Mouse (Mus musculus) liver, embryonic 18 days (tissue): Measurements from ENCODE around the gene Lrrc3c. TPM values are rescaled to one million over a fixed set of nuclear protein-coding genes. Genes with fewer than 3 reads are reported as not detected.

Experiments
- polyA plus RNA-seq: library from polyadenylated mRNA; depleted of rRNA; stranded (reverse); fragments of >200 nt; gene quantifications from 2 replicates; pipeline ENCODE4 v1.2.3, GENCODE M21; 2012; rRNA removed

Lrrc3c gene
- not detected in 2 replicates for polyA plus RNA-seq

GRCm38 (mm10) chr11:98597991-98598390 is at the start of gene Lrrc3c:
Lrrc3c (plus strand) TSS chr11:98598291.

GRCm38 (mm10) chr11:98550975-98551828 is 46.9 kb upstream of the Lrrc3c start, which contains the start of gene Zpbp2:
Zpbp2 (plus strand) TSS chr11:98551097.

GRCm38 (mm10) chr11:98586892-98587563 is 11.1 kb upstream of the Lrrc3c start, which contains the start of gene Ormdl3:
Ormdl3 (minus strand) TSS chr11:98587368.

GRCm38 (mm10) chr11:98625611-98626410 is 27.7 kb downstream of the Lrrc3c start, which contains the start of the genes Gm12355 and Gsdma3:
Gm12355 (minus strand) TSS chr11:98625661.
Gsdma3 (plus strand) TSS chr11:98626360.

GRCm38 (mm10) chr11:98646459-98646858 is 48.4 kb downstream of the Lrrc3c start, which contains the start of gene Gsdma2:
Gsdma2 (plus strand) TSS chr11:98646759.

Other genes starting within 250 kb of the Lrrc3c start
- 2.5 and 3.4 TPM in 2 replicates for gene Ppp1r1b, start 249.9 kb upstream of the Lrrc3c start, polyA plus RNA-seq
- gene Stard3, start 239.9 kb upstream of the Lrrc3c start, polyA plus RNA-seq, result 24.3 and 28.8 TPM in 2 replicates
- gene Tcap, start 214.5 kb upstream of the Lrrc3c start, polyA plus RNA-seq, result 0.22 TPM in 1 of 2 replicates, not detected in the other
- 0.08 TPM in 1 of 2 replicates, not detected in the other for gene Pnmt, start 211.8 kb upstream of the Lrrc3c start, polyA plus RNA-seq
- gene Pgap3, start 197.8 kb upstream of the Lrrc3c start, polyA plus RNA-seq, result 3.2 and 3.8 TPM in 2 replicates
- gene Erbb2, start 185.8 kb upstream of the Lrrc3c start, polyA plus RNA-seq, result 1.2 and 1.4 TPM in 2 replicates
- gene Mien1, start 159.3 kb upstream of the Lrrc3c start, polyA plus RNA-seq, result 47.0 and 54.6 TPM in 2 replicates
- 55.0 and 55.3 TPM in 2 replicates for gene Grb7, start 151.9 kb upstream of the Lrrc3c start, polyA plus RNA-seq
- 1.1 TPM in 2 replicates for gene Ikzf3, start 52.3 kb upstream of the Lrrc3c start, polyA plus RNA-seq
- gene Zpbp2, start 47.2 kb upstream of the Lrrc3c start, polyA plus RNA-seq, result 0.30 and 0.43 TPM in 2 replicates
- 27.8 and 29.1 TPM in 2 replicates for gene Ormdl3, start 10.9 kb upstream of the Lrrc3c start, polyA plus RNA-seq
- gene Gm12355, start 27.4 kb downstream of the Lrrc3c start, polyA plus RNA-seq, result 0.07 and 0.10 TPM in 2 replicates
- not detected in 2 replicates for gene Gsdma3, start 28.1 kb downstream of the Lrrc3c start, polyA plus RNA-seq
- not detected in 2 replicates for gene Gsdma2, start 48.5 kb downstream of the Lrrc3c start, polyA plus RNA-seq
- not detected in 2 replicates for gene Gsdma, start 66.1 kb downstream of the Lrrc3c start, polyA plus RNA-seq
- gene Psmd3, start 84.3 kb downstream of the Lrrc3c start, polyA plus RNA-seq, result 62.1 and 63.2 TPM in 2 replicates
- not detected in 2 replicates for gene Csf3, start 103.0 kb downstream of the Lrrc3c start, polyA plus RNA-seq
- 17.2 and 18.6 TPM in 2 replicates for gene Med24, start 131.1 kb downstream of the Lrrc3c start, polyA plus RNA-seq
- gene Thra, start 142.3 kb downstream of the Lrrc3c start, polyA plus RNA-seq, result 11.4 and 13.3 TPM in 2 replicates
- 0.97 and 1.4 TPM in 2 replicates for gene Nr1d1, start 177.0 kb downstream of the Lrrc3c start, polyA plus RNA-seq
- gene Msl1, start 197.2 kb downstream of the Lrrc3c start, polyA plus RNA-seq, result 16.2 and 18.9 TPM in 2 replicates
- gene Casc3, start 206.6 kb downstream of the Lrrc3c start, polyA plus RNA-seq, result 9.3 and 11.4 TPM in 2 replicates
- gene Rapgefl1, start 238.5 kb downstream of the Lrrc3c start, polyA plus RNA-seq, result 0.62 and 0.85 TPM in 2 replicates